Mouse (Mus musculus): ENCODE results near the gene Runx1. TPM values are rescaled to one million over a fixed set of nuclear protein-coding genes. Genes with fewer than 3 reads are reported as not detected.

Runx1 gene
- total RNA-seq, 2 experiments from 2014 or later = 0.88 to 1.3 TPM

DNA sequence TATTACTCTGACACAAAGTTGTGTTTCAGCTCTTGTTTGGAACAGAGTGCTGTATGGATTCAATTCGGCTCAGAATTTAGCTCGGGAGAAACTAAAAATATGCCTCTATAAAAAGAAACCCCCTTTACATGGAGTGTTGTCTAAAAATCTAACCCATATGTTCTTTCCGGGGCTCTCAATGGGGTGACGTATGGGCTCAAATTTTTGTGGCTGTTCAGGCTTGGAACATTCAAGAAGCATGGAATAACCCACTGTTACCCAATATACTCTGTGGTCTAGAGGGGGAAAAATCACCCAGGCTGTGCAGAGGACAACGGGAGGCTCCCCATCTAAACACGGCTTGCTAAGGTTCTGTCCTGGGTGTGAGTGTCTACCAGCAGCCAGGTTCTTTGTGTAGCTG lies 106.2 kb downstream of the Runx1 start:
- intact Hi-C loops (cut with DNase I) = no loop called here
- DNase-seq (ENCODE audit: extremely low spot score in 1 of 2, low spot score in 2 of 2) = no peak

DNA sequence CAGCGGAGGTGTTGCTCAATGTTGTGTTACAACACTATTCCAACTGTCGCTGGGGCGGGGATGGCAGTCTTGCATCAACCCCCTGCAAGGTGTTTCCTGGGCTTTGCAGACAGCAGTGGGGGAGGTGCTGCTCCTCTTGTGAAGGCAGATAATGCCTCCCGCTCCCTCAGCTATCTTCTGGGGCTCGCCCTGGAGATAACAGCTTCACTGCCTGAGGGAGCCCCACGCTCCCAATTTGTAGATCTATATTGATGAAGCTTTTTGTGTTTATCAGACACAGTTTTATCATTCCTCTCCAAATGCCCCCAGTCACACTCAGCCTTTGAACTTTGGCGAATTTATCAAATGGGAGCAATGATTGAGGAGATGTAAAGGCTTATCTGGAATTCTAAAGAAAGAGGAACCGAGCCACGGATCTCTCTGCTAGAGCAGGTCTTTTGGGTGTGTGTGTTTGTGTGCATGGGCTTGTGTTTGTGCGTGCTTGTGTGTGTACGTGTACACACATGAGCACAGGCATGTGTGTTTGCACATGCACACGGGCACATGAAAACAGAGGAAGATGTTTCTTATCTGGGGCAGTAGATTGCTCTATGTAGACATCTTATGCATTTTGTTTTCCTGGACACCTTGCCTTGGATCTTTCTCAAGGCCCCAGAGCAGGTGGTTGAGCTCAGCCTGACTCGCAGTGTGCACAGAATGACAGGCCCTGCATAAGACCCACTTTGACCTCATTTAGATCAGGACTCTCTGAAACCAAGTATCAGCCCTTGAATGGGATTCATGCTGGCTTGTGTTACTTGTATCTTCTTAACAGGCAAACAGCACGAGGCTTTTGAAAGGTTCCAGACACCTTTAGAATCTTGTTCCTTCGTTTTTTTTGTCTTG lies 110.1 kb downstream of the Runx1 start:
- intact Hi-C loops (cut with DNase I) = no loop called here
- DNase-seq (ENCODE audit: extremely low spot score in 1 of 2, low spot score in 2 of 2) = peak in 1 of 2 experiments; percentile 40

DNA sequence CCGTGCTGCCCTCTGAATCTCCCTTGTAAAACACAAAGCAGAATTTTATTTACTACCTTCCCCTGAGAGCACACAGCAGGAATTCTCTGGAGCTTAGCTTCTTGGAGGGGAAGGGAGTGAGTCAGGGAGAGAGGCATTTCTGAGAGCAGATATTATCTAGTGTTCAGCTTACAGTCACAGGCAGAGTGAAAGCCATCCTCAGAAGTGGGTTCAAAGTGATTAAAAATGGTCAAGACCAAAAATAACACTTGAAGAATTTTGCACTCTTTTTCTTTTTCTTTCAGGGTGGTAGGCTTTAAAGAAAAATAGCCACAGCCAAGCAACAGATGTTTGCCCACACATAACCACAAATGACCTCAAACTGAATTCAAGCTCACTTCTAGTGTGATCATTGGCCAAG lies 115.8 kb downstream of the Runx1 start:
- intact Hi-C loops (cut with DNase I) = no loop called here
- DNase-seq (ENCODE audit: extremely low spot score in 1 of 2, low spot score in 2 of 2) = no peak

DNA sequence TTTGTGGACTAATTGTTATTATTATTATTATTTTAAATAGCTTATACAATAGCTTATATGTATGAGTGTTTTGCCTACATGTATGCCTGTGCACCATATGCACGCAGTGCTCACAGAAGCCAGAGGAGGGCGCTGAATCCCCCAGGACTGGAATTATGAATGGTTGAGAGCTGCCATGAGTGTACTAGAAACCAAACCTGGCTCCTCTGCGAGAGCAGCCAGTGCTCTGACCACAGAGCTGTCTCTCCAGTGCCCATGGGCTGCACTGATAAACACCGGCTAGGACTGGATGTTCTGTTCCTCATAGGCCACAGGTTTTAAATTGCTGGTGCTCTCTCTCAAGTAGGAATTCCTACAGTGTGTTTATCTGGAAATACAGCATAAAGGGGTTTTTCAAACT lies 117.2 kb downstream of the Runx1 start:
- DNase-seq (ENCODE audit: extremely low spot score in 1 of 2, low spot score in 2 of 2) = no peak
- intact Hi-C loops (cut with DNase I) = no loop called here

DNA sequence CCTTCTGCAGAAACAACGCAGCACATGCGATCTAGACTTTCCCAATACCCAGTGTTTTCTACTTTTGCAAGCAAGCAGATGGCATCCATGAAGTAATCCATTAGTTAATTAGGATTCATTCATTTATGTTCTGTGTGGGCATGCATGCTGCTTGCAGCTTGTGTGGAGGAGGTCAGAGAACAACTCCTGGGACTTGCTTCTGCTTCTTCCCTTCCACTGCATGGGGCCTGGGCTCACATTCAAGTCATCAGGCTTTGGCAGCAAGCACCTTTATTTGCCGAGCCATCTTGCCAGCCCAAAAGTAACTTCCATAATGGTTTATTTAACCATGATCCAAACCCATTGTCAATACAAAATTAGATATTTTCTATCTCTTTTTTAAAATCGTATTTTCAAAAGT lies 118.2 kb downstream of the Runx1 start:
- no peak for DNase-seq (ENCODE audit: extremely low spot score in 1 of 2, low spot score in 2 of 2)
- intact Hi-C loops (cut with DNase I) = no loop called here

DNA sequence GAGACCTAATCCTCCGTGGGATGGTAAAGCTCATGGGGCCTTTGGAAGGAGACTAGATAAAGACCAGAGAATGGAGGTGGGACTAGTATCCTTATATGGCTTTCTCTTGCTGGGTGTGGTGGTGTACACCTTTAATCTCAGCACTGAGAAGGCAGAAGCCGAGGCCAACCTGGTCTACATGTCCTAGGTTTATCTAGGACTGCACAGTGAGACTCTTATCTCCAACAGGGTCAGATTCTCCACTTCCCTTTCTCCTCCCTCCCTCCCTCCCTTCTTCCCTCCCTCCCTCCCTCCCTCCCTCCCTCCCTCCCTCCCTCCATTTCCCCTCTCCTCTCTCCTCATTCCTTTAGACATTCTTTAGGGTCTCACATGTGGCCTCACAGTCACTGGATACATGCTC lies 118.8 kb downstream of the Runx1 start:
- DNase-seq (ENCODE audit: extremely low spot score in 1 of 2, low spot score in 2 of 2) = no peak
- intact Hi-C loops (cut with DNase I) = no loop called here

DNA sequence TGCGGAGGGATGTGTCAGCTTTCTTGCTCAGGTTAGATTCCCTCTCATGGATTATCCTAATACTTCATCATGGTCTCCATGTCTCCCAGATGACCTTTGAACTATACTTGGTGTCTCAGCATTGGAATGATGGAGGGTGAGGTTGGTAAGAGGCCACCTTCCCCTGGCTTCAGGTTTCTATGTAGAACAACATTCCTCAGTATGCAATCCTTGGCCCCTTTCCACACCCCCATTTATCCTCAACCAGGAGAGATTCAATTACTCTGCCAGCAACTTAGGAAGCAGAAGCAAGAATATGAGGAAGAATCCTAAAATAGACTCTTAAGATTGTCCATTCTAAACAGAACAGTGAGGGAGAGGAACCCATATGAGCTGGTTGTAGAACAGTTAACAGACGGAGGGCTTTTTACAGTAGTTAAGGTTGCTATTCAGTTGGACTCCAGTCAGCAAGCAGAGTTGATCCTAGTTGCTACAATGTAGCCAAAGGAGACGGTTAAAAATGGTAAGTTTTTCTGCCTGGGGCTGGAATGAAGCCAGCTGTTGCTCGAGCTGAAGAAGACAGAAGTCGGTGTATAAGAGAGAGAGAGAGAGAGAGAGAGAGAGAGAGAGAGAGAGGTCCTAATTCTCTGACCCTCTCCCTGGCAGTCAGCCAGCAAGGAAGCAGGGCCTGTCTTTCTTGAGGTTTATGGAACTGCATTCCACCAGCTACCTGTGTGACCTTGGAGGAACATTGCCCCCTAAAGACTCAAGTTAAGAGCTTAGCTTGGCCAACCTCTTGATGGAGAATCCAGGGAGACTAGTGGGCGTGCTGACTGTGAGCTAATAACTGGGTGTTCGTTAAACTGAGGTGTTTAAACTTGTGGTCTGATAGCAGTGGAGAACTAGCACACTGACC lies 120.1 kb downstream of the Runx1 start:
- DNase-seq (ENCODE audit: extremely low spot score in 1 of 2, low spot score in 2 of 2) = peak in 1 of 2 experiments; percentile 27
- intact Hi-C loops (cut with DNase I) = no loop called here

DNA sequence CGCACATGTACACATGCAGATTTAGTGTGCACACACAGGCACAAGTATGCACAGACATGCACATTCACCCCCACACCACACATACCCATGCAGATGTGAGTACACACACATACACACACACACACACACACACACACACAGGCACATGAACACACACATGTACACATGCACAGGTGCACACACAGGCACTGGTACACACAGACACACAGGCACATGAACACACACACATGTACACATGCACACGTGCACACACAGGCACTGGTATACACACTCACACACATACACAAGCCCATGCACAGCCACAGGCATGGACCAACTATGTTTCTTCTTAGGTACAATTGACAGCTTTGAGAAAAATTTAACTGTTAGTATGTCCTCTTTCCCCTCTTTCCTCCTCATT lies 122.1 kb downstream of the Runx1 start:
- no peak for DNase-seq (ENCODE audit: extremely low spot score in 1 of 2, low spot score in 2 of 2)
- intact Hi-C loops (cut with DNase I) = no loop called here

DNA sequence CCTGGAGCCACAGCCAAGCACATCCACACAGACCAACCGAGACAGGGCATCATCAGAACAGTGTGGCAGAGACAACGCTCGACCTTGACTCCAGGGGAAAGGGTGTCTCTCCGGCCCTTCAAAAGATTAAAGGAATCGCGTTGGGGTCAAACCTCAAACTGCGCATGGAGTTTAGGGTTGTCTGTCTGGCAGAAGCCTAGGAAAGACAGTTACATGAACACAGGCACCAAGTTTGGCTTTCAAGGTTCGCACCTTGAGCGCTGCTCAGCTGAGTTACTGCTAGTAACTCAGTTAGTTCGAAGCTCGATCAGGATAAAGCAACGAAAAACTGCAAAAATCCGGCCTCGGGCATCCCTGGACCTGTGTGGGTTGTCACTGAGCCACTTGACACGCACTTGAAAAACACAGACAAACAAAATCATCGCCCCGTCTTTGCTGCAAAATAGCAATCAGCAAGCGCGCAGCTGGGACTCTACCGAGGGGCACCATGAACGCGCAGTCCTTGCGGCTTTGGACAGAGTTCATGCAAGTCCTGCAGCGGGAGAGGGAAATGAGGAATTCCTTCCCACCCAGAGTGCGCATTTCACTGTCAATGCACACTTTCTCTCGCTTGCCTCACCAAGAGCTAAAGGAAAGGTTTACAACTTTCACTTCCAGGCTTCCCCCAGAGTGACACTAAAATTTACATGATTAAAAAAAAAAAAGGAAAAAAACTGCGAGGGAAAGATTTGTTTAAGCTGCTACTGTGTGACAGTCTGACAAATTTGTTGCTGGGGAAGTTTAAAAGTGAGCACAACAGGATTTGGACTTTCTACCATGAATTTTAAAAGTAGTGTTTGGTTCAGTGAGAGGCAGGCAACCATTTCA lies 126.2 kb downstream of the Runx1 start:
- intact Hi-C loops (cut with DNase I) = loop anchor here (2.0 to 10.0 kb wide), 5 partner anchors 132 to 847 kb away; no protein-coding TSS in a partner anchor
- DNase-seq (ENCODE audit: extremely low spot score in 1 of 2, low spot score in 2 of 2) = no peak

DNA sequence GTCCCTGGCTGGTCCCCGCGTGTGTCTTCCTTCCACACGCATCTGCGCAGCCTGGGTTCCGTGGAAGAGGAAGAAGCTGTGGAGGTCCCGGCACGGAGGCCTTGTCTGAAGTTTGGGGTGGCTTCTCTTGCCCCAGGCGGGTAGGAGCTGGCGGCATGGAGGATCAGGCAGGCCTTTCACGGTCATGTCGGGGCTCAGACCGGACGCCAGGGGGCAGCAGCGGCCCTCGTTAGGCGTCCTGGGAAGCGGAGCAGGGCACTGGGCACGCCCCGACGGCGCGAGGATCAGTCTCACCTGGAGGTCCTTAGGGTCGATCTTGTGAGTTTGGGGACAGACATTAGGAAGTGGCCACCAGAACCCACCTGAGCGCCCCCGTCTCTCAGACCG lies 127.3 kb downstream of the Runx1 start:
- DNase-seq (ENCODE audit: extremely low spot score in 1 of 2, low spot score in 2 of 2) = peak; percentile 59 to 91
- intact Hi-C loops (cut with DNase I) = loop anchor here (2.0 to 10.0 kb wide), 5 partner anchors 131 to 848 kb away; no protein-coding TSS in a partner anchor

DNA sequence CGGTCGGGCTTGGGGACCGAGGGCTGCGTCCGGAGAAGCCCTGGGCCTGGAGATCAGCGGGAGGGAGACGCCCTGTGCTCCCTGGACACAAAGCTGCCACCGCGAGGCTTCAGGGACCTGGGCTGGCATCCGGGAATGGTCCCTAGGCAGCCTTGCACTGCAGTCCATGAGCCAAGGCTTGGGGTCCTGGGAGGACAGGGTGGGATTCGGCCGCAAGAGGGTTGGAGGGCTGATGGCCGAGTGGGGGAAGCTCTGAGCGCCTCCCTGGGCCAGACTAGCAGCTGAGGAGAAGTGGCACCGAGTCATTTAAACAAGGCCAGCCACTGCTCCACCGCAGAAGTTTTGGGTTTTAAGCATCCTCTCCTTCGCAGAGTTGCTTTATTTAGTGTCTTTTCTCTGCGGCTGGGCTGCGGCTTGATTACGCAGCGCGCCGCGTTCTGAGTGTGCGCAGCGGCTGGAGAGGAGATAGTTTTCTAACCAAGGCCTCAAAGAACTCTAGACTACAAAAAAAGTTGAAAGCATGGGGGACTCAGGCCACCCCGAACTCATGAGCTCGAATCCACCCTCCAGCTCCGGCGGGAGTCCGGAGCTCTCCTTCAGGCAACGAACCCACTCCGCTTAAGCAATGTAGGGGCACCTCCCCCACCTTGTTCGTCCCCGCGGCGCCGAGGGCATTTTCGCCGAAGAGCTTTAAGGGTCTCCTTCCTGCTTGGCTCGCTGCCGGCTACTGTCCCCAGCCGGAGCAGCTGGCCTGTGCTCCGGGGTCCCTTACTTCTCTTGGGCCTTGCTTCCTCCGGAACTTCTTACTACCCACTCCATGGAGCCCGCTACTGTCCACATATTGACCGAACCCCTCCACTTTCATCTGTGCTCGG lies 128.0 kb downstream of the Runx1 start:
- DNase-seq (ENCODE audit: extremely low spot score in 1 of 2, low spot score in 2 of 2) = peak in 1 of 2 experiments; percentile 68
- intact Hi-C loops (cut with DNase I) = loop anchor here (2.0 to 10.0 kb wide), 5 partner anchors 131 to 849 kb away; no protein-coding TSS in a partner anchor

DNA sequence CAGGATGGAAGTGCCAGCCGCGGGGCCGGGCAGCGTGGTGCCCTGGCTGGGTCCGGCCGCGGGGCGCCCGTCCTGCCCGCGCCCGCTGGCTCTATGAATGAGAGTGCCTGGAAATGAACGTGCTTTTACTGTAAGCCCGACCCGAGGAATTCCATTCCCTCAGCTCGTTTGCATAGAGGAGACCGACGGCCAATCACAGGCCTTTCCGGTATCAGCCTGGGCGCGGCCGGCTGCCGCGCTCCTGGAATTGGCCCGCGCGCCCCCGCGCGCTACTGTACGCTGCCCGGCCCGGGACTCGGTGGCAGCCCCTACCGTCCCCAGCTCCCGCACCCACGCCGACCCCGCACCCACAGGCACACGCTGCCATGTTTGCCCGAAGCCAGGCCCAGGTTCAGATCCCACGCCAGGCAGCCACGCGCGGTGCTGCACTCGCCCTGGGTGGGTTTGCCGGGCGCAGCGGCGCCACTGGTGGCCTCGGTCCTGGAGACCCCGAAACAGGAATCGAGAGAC lies 128.7 kb downstream of the Runx1 start:
- DNase-seq (ENCODE audit: extremely low spot score in 1 of 2, low spot score in 2 of 2) = peak in 1 of 2 experiments; percentile 83
- intact Hi-C loops (cut with DNase I) = loop anchor here (5.0 to 10.0 kb wide), 3 partner anchors 130 to 755 kb away; no protein-coding TSS in a partner anchor

DNA sequence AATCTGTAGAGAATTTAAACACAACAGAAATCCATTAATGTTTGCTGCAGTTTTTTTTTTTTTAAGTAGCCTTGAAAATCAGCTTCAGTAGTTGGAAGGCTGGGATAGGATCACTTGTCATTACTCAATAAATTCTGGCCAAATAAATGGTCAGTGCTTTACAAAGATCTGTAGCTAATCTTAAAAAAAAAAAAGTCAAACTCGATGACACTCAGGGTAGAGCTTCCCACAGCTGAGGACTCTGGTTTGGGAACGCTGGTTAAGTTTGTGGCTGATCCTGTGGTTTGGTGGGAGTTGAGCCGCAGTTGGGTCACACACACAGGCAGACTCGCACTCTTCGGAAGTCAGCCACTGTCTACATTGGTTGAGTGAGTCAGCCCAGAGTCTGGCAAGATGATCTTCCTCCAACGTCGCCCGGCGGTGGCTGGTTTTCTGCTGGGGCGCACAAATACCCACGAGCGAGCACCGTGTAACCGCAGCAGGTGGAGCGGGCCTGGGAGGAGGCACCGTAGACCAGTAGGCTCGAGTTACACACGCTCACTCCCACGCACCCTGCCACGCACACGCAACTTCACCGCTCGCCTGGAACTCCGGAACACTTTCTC lies 129.4 kb downstream of the Runx1 start:
- intact Hi-C loops (cut with DNase I) = loop anchor here (5.0 to 10.0 kb wide), 3 partner anchors 129 to 756 kb away; no protein-coding TSS in a partner anchor
- DNase-seq (ENCODE audit: extremely low spot score in 1 of 2, low spot score in 2 of 2) = peak in 1 of 2 experiments; percentile 32

DNA sequence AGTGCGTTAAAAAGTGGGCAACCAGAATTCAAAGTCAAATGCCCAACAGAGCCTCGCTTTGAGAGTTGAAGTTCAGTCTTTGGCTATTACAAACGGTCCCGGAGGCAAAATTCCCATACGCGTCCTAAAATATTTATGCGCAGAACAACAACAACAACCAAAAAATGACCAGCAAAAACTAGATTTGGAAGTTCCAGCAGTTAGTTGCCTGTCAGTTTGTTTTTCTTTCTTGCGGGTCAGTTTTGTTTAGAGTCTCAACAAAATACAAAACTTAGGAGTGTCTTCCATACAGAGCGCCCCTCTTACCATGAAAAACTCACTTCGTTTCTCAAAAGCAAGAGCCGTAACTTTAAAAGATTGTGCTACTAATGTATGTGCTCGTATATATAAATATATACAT lies 130.0 kb downstream of the Runx1 start:
- intact Hi-C loops (cut with DNase I) = loop anchor here (5.0 to 10.0 kb wide), 3 partner anchors 129 to 756 kb away; no protein-coding TSS in a partner anchor
- no peak for DNase-seq (ENCODE audit: extremely low spot score in 1 of 2, low spot score in 2 of 2)

DNA sequence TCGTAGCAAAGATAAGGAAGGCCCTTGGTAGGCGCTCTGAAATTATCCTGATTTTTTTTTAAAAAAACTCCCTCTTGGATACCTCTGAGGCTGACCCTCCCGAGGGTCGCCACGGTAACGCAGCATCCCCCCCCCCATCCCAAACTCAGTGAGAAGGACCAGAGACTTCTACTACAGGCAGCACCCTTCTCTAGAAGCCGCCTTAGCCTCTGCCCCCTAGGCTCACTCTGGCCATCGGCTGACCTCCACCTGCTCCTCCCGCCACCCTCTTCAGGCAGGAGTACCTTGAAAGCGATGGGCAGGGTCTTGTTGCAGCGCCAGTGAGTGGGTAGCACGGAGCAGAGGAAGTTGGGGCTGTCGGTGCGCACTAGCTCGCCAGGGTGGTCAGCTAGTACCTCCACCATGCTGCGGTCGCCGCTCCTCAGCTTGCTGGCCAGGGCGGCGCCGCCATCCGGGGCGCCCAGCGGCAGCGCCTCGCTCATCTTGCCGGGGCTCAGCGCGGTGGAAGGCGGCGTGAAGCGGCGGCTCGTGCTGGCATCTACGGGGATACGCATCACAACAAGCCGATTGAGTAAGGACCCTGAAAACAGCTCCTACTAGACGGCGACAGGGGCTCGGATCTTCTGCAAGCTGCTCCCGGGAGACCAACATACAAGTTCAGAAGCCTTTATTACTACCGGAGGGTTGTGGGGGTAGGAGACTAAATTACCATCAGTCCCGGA lies 130.6 kb downstream of the Runx1 start:
- intact Hi-C loops (cut with DNase I) = loop anchor here (5.0 to 10.0 kb wide), 3 partner anchors 128 to 757 kb away; no protein-coding TSS in a partner anchor
- DNase-seq (ENCODE audit: extremely low spot score in 1 of 2, low spot score in 2 of 2) = peak in 1 of 2 experiments; percentile 31

DNA sequence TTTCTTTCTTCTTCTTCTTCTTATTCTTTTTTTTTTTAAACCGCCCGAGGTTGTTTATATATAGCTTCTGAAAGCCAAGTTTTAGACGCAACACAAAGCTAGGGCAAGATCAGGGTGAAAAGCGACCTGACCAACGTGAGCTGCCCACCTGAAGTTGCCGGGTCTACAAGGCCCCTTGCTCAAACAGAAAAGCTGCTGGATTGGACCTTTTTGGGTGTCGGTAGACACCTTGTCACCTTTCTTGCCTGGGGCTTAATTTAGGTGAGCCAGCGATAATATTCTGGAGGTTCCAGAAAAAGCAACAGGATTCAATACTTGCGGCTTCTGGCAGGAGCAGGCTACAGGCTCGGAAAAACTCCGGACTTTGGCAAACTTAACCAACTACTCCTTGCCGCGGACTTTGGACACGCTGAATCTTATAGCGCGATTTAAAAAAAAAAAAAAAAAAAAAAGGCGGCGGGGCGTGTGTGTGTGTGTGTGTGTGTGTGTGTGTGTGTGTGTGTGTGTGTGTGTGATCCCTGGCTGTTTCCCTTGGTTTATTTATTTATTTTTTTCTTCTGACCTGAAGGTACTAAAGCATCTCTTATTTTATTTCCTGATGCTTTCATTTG lies 131.3 kb downstream of the Runx1 start:
- intact Hi-C loops (cut with DNase I) = loop anchor here (5.0 to 10.0 kb wide), 3 partner anchors 127 to 758 kb away; no protein-coding TSS in a partner anchor
- no peak for DNase-seq (ENCODE audit: extremely low spot score in 1 of 2, low spot score in 2 of 2)
